Mouse (Mus musculus) megakaryocyte, adult 5-6 weeks (primary cell): ENCODE measurements around the gene Pramel1. TPM values are rescaled to one million over a fixed set of nuclear protein-coding genes. Genes with fewer than 3 reads are reported as not detected.
"Not testable (repeated sequence)": the region's sequence is repeated elsewhere in the genome, so short reads cannot be mapped to it uniquely, and the experiment has no call there.

Experiments used
- ATAC-seq: 2 replicates; pipeline ENCODE4 v1.8.0; 2016; ENCODE audit warnings: mild to moderate bottlenecking, inconsistent platforms; ENCODE audit not compliant: poor library complexity, severe bottlenecking
- total RNA-seq, 2 experiments: library from RNA; stranded (forward) in 1 of 2; stranded (reverse) in 1 of 2; fragments of 153-499, 151-499 nt in 1 of 2; fragments of 221-1000, 200-1000 nt in 1 of 2; gene quantifications; 2 replicates each; pipeline versions ENCODE4 v1.2.3 to v1.2.4; 2015 to 2017

The Pramel1 gene
- not detected in 2 replicates for total RNA-seq (2015)
- not detected in 2 replicates for total RNA-seq (2017)

- ATAC-seq: no peak
Observed at GRCm38 (mm10) chr4:143394181-143394580, at the start of gene Pramel1. TSS of gene Pramel1 (plus strand) at chr4:143394428.

- ATAC-seq: not testable (repeated sequence)
Observed at GRCm38 (mm10) chr4:143345491-143345890, 48.7 kb upstream of the Pramel1 start.

GRCm38 (mm10) chr4:143348678-143349077 is 45.5 kb upstream of the Pramel1 start:
- no peak for ATAC-seq

- no peak for ATAC-seq
Observed at GRCm38 (mm10) chr4:143349484-143349906, 44.7 kb upstream of the Pramel1 start, which contains the start of gene Lrrc38. TSS of gene Lrrc38 (plus strand) at chr4:143349757.

- no peak for ATAC-seq
Observed at GRCm38 (mm10) chr4:143350047-143351015, 43.9 kb upstream of the Pramel1 start.

GRCm38 (mm10) chr4:143352301-143352700 is 41.9 kb upstream of the Pramel1 start:
- no peak for ATAC-seq

GRCm38 (mm10) chr4:143361520-143361919 is 32.7 kb upstream of the Pramel1 start:
- ATAC-seq: no peak

GRCm38 (mm10) chr4:143366415-143367041 is 27.7 kb upstream of the Pramel1 start:
- no peak for ATAC-seq

- ATAC-seq: no peak
Observed at GRCm38 (mm10) chr4:143379480-143379879, 14.7 kb upstream of the Pramel1 start.

- no peak for ATAC-seq
Observed at GRCm38 (mm10) chr4:143379931-143380715, 14.1 kb upstream of the Pramel1 start.

- 0 out of 2 replicates have a peak, but pooled peaks have one; percentile 38 for ATAC-seq
Observed at GRCm38 (mm10) chr4:143380716-143381004, 13.6 kb upstream of the Pramel1 start.

- no peak for ATAC-seq
Observed at GRCm38 (mm10) chr4:143382163-143382562, 12.1 kb upstream of the Pramel1 start.

- no peak for ATAC-seq
Observed at GRCm38 (mm10) chr4:143383646-143384045, 10.6 kb upstream of the Pramel1 start.

- ATAC-seq: peak; percentile 66
Observed at GRCm38 (mm10) chr4:143388955-143389702, 5.1 kb upstream of the Pramel1 start.

GRCm38 (mm10) chr4:143411566-143412218 is 17.5 kb downstream of the Pramel1 start:
- ATAC-seq: peak; percentile 29

- peak; percentile 93 for ATAC-seq
Observed at GRCm38 (mm10) chr4:143412219-143413092, 18.2 kb downstream of the Pramel1 start, which contains the start of gene Pramef8. TSS of gene Pramef8 (plus strand) at chr4:143412426.

GRCm38 (mm10) chr4:143413621-143414020 is 19.4 kb downstream of the Pramel1 start:
- no peak for ATAC-seq

- no peak for ATAC-seq
Observed at GRCm38 (mm10) chr4:143414121-143414520, 19.9 kb downstream of the Pramel1 start.

GRCm38 (mm10) chr4:143426770-143427169 is 32.5 kb downstream of the Pramel1 start:
- not testable (repeated sequence) for ATAC-seq
